Mouse (Mus musculus): ENCODE measurements around the gene Zfp592. TPM values are rescaled to one million over a fixed set of nuclear protein-coding genes. Genes with fewer than 3 reads are reported as not detected.

Gene Zfp592
- 11.9 and 12.0 TPM in 2 replicates for polyA plus RNA-seq (2016; fragmentation: Nextera tagmentation; extraction: Ambion mirVana)

GRCm38 (mm10) chr7:80992980-80993833 is at the start of gene Zfp592:
Gene Zfp592, plus strand, starts transcription at chr7:80993681.
- Histone ChIP-seq H3K27ac (peak within 1 kb of the TSS; percentile 94), H3K36me3 (peaks cover 4% of the 10 kb centered on the region; the same call in 1 of the 2 replicates), H3K27me3 (replicated peaks) (no peaks in the 10 kb centered on the region), H3K4me1 (peaks cover 77% of the 10 kb centered on the region), H3K9me3 (replicated peaks) (no peaks in the 10 kb centered on the region), H3K4me3 (peak within 1 kb of the TSS; percentile 97), H3K4me2 (peak within 1 kb of the TSS; percentile 97), H3K9ac (peak within 1 kb of the TSS; percentile 99)
- WGBS (ENCODE audit: insufficient replicate concordance), result under 1% methylated on average over 73 of the region's 102 CpGs
- peak; percentile 88 for ATAC-seq

- H3K36me3 ChIP-seq, result peaks cover 16% of the 10 kb centered on the region
- H3K27me3 ChIP-seq (replicated peaks), result 0 out of 2 replicates have a peak, but pooled peaks cover 10% of the 10 kb centered on the region
- peak within 1 kb of the TSS; percentile 83 for H3K27ac ChIP-seq
- H3K4me1 ChIP-seq, result peaks cover 36% of the 10 kb centered on the region
- peak within 1 kb of the TSS; percentile 81 for H3K4me2 ChIP-seq
- peak within 1 kb of the TSS; percentile 70 for H3K4me3 ChIP-seq
- ATAC-seq, result peak; percentile 100
- H3K9ac ChIP-seq, result peak within 1 kb of the TSS; percentile 79
- 2% methylated on average over 44 of the region's 44 CpGs for WGBS (ENCODE audit: insufficient replicate concordance)
- H3K9me3 ChIP-seq (replicated peaks), result no peaks in the 10 kb centered on the region
Measured at GRCm38 (mm10) chr7:80947445-80948350, 45.8 kb upstream of the Zfp592 start, which contains the start of gene Sec11a. Gene Sec11a, minus strand, starts transcription at chr7:80947780.

GRCm38 (mm10) chr7:80951461-80951860 is 42.0 kb upstream of the Zfp592 start:
- Histone ChIP-seq H3K4me1 (peaks cover 11% of the 10 kb centered on the region), H3K9me3 (replicated peaks) (no peaks in the 10 kb centered on the region), H3K4me2 (no peak overlapping the region), H3K27ac (no peak overlapping the region), H3K9ac (no peak overlapping the region), H3K4me3 (no peak overlapping the region), H3K36me3 (no peaks in the 10 kb centered on the region), H3K27me3 (replicated peaks) (peaks cover 10% of the 10 kb centered on the region; the same call in 1 of the 2 replicates)
- 79% methylated on average over 4 of the region's 4 CpGs for WGBS (ENCODE audit: insufficient replicate concordance)
- ATAC-seq, result no peak

GRCm38 (mm10) chr7:80952140-80952539 is 41.3 kb upstream of the Zfp592 start:
- Histone ChIP-seq H3K9me3 (replicated peaks) (no peaks in the 10 kb centered on the region), H3K27ac (no peak overlapping the region), H3K36me3 (no peaks in the 10 kb centered on the region), H3K4me1 (peaks cover 6% of the 10 kb centered on the region; the same call in 1 of the 2 replicates), H3K4me3 (no peak overlapping the region), H3K9ac (no peak overlapping the region), H3K4me2 (no peak overlapping the region), H3K27me3 (replicated peaks) (peaks cover 10% of the 10 kb centered on the region; the same call in 1 of the 2 replicates)
- WGBS (ENCODE audit: insufficient replicate concordance), result 49% methylated on average over 3 of the region's 3 CpGs
- ATAC-seq, result no peak

- Histone ChIP-seq H3K4me1 (peaks cover 5% of the 10 kb centered on the region), H3K27me3 (replicated peaks) (peaks cover 10% of the 10 kb centered on the region; the same call in 1 of the 2 replicates), H3K9me3 (replicated peaks) (no peaks in the 10 kb centered on the region), H3K27ac (no peak overlapping the region), H3K9ac (no peak overlapping the region), H3K4me2 (no peak overlapping the region), H3K36me3 (no peaks in the 10 kb centered on the region), H3K4me3 (no peak overlapping the region)
- ATAC-seq, result no peak
- WGBS (ENCODE audit: insufficient replicate concordance), result 60% methylated on average over 2 of the region's 2 CpGs
Measured at GRCm38 (mm10) chr7:80954251-80954650, 39.2 kb upstream of the Zfp592 start.

- no peak overlapping the region for H3K27ac ChIP-seq
- H3K9ac ChIP-seq, result no peak overlapping the region
- H3K4me3 ChIP-seq, result no peak overlapping the region
- no peak for ATAC-seq
- H3K4me2 ChIP-seq, result no peak overlapping the region
- H3K9me3 ChIP-seq (replicated peaks), result no peaks in the 10 kb centered on the region
- WGBS (ENCODE audit: insufficient replicate concordance), result 70% methylated on average over 2 of the region's 2 CpGs
- H3K27me3 ChIP-seq (replicated peaks), result no peaks in the 10 kb centered on the region; the same call in 1 of the 2 replicates
- peaks cover 14% of the 10 kb centered on the region for H3K4me1 ChIP-seq
- H3K36me3 ChIP-seq, result no peaks in the 10 kb centered on the region
Measured at GRCm38 (mm10) chr7:80956891-80957290, 36.6 kb upstream of the Zfp592 start.

GRCm38 (mm10) chr7:80959003-80959402 is 34.5 kb upstream of the Zfp592 start:
- Histone ChIP-seq H3K4me3 (no peak overlapping the region), H3K27ac (no peak overlapping the region), H3K4me1 (peaks cover 14% of the 10 kb centered on the region), H3K4me2 (peak overlapping the region; percentile 9; the same call in 1 of the 2 replicates), H3K27me3 (replicated peaks) (no peaks in the 10 kb centered on the region; the same call in 1 of the 2 replicates), H3K9ac (no peak overlapping the region), H3K9me3 (replicated peaks) (no peaks in the 10 kb centered on the region), H3K36me3 (no peaks in the 10 kb centered on the region)
- ATAC-seq, result peak; percentile 85
- 21% methylated on average over 3 of the region's 3 CpGs for WGBS (ENCODE audit: insufficient replicate concordance)

- H3K9me3 ChIP-seq (replicated peaks), result no peaks in the 10 kb centered on the region
- no peak overlapping the region for H3K4me2 ChIP-seq
- H3K4me3 ChIP-seq, result no peak overlapping the region
- no peak for ATAC-seq
- H3K27ac ChIP-seq, result no peak overlapping the region
- H3K4me1 ChIP-seq, result peaks cover 14% of the 10 kb centered on the region
- H3K36me3 ChIP-seq, result no peaks in the 10 kb centered on the region
- H3K9ac ChIP-seq, result no peak overlapping the region
- no peaks in the 10 kb centered on the region; the same call in 1 of the 2 replicates for H3K27me3 ChIP-seq (replicated peaks)
- WGBS (ENCODE audit: insufficient replicate concordance), result 73% methylated on average over 6 of the region's 6 CpGs
Measured at GRCm38 (mm10) chr7:80962799-80963198, 30.7 kb upstream of the Zfp592 start.

GRCm38 (mm10) chr7:80970913-80971312 is 22.6 kb upstream of the Zfp592 start:
- no peak for ATAC-seq
- no peak overlapping the region for H3K4me3 ChIP-seq

GRCm38 (mm10) chr7:80971419-80971818 is 22.1 kb upstream of the Zfp592 start:
- Histone ChIP-seq H3K4me3 (no peak overlapping the region), H3K9ac (no peak overlapping the region), H3K36me3 (no peaks in the 10 kb centered on the region), H3K4me2 (no peak overlapping the region), H3K27ac (no peak overlapping the region), H3K9me3 (replicated peaks) (peaks cover 6% of the 10 kb centered on the region; the same call in 1 of the 2 replicates), H3K4me1 (no peaks in the 10 kb centered on the region), H3K27me3 (replicated peaks) (no peaks in the 10 kb centered on the region)
- 64% methylated on average over 2 of the region's 2 CpGs for WGBS (ENCODE audit: insufficient replicate concordance)
- no peak for ATAC-seq

More at GRCm38 (mm10) chr7:80970913-80971312, 22.6 kb upstream of the Zfp592 start:
- Histone ChIP-seq H3K36me3 (no peaks in the 10 kb centered on the region), H3K4me1 (no peaks in the 10 kb centered on the region), H3K4me2 (no peak overlapping the region), H3K9ac (no peak overlapping the region), H3K9me3 (replicated peaks) (peaks cover 6% of the 10 kb centered on the region; the same call in 1 of the 2 replicates), H3K27ac (no peak overlapping the region), H3K27me3 (replicated peaks) (no peaks in the 10 kb centered on the region)
- WGBS (ENCODE audit: insufficient replicate concordance), result 58% methylated on average over 3 of the region's 3 CpGs

- H3K4me2 ChIP-seq, result no peak overlapping the region
- WGBS (ENCODE audit: insufficient replicate concordance), result 75% methylated on average over 5 of the region's 5 CpGs
- no peak for ATAC-seq
Measured at GRCm38 (mm10) chr7:80972082-80972481, 21.4 kb upstream of the Zfp592 start.

More at GRCm38 (mm10) chr7:80972082-80972481, 21.4 kb upstream of the Zfp592 start:
- Histone ChIP-seq H3K27me3 (replicated peaks) (no peaks in the 10 kb centered on the region), H3K4me1 (no peaks in the 10 kb centered on the region), H3K9me3 (replicated peaks) (peaks cover 6% of the 10 kb centered on the region; the same call in 1 of the 2 replicates), H3K4me3 (no peak overlapping the region), H3K27ac (no peak overlapping the region), H3K9ac (no peak overlapping the region), H3K36me3 (no peaks in the 10 kb centered on the region)

All from liver, embryonic 12.5 days (tissue).